Mouse (Mus musculus) small intestine, adult 2 months (tissue): ENCODE measurements around the gene Lipa.

Experiments
- CTCF ChIP-seq: fragments of 200-500 bp; IDR thresholded peaks from 2 replicates; pipeline ENCODE4 v1.5.1; 2012; ENCODE audit warnings: low read depth, mild to moderate bottlenecking, control low read depth, inconsistent platforms, low read length, moderate library complexity, mixed read lengths; ENCODE audit not compliant: insufficient replicate concordance, insufficient read length; ENCODE audit errors: extremely low read depth
- POLR2A ChIP-seq: fragments of 200-500 bp; IDR thresholded peaks from 2 replicates; pipeline ENCODE4 v1.6.1; 2012; ENCODE audit warnings: low read depth, mild to moderate bottlenecking, control low read depth, inconsistent platforms, low read length, moderate library complexity

- peak; percentile 75; the same call in 1 of the 2 replicates for TF ChIP-seq CTCF
- TF ChIP-seq POLR2A, result no peak; the same call in 1 of the 2 replicates
These were observed 23.4 kb upstream of the Lipa start, which contains the start of gene Ifit2 for GRCm38 (mm10) chr19:34550534-34551223.
